Mouse (Mus musculus): Measurements from ENCODE around the gene Erc2. TPM values are rescaled to one million over a fixed set of nuclear protein-coding genes. Genes with fewer than 3 reads are reported as not detected.

Erc2 gene
- polyA plus RNA-seq, 1 experiment from 2014 or later: 33.9 TPM

GRCm38 (mm10) chr14:28069826-28070225 is 447.6 kb downstream of the Erc2 start:
- Histone ChIP-seq H3K27me3 (ENCODE audit: control insufficient read depth, insufficient read depth, low read length) (no peaks in the 10 kb centered on the region), H3K4me2 (replicated peaks; ENCODE audit: low read depth, low read length) (no peak overlapping the region), H3K4me1 (replicated peaks; ENCODE audit: control insufficient read depth, insufficient read depth, low read length) (no peaks in the 10 kb centered on the region), H3K27ac (ENCODE audit: low read depth, low read length) (no peak overlapping the region), H3K4me3 (ENCODE audit: low read depth, low read length) (no peak overlapping the region), H3K9ac (ENCODE audit: low read depth, low read length) (no peak overlapping the region), H3K36me3 (ENCODE audit: control insufficient read depth, insufficient read depth, low read length) (no peaks in the 10 kb centered on the region), H3K9me3 (ENCODE audit: control insufficient read depth, low read length) (no peaks in the 10 kb centered on the region)
- 88% methylated on average over 2 of the region's 2 CpGs for WGBS
- DNase-seq (ENCODE audit: low spot score) (no peak), ATAC-seq (ENCODE audit: low FRiP score) (no peak)

GRCm38 (mm10) chr14:28072561-28072960 is 450.3 kb downstream of the Erc2 start:
- WGBS: 88% methylated on average over 3 of the region's 3 CpGs
- no peak for DNase-seq (ENCODE audit: low spot score)
- Histone ChIP-seq H3K4me3 (ENCODE audit: low read depth, low read length) (no peak overlapping the region), H3K36me3 (ENCODE audit: control insufficient read depth, insufficient read depth, low read length) (no peaks in the 10 kb centered on the region), H3K9me3 (ENCODE audit: control insufficient read depth, low read length) (no peaks in the 10 kb centered on the region), H3K27ac (ENCODE audit: low read depth, low read length) (no peak overlapping the region), H3K4me1 (replicated peaks; ENCODE audit: control insufficient read depth, insufficient read depth, low read length) (no peaks in the 10 kb centered on the region), H3K27me3 (ENCODE audit: control insufficient read depth, insufficient read depth, low read length) (no peaks in the 10 kb centered on the region), H3K4me2 (replicated peaks; ENCODE audit: low read depth, low read length) (no peak overlapping the region), H3K9ac (ENCODE audit: low read depth, low read length) (no peak overlapping the region)
- ATAC-seq (ENCODE audit: low FRiP score): no peak

- Histone ChIP-seq H3K27ac (ENCODE audit: low read depth, low read length) (no peak overlapping the region), H3K4me3 (ENCODE audit: low read depth, low read length) (no peak overlapping the region), H3K4me2 (replicated peaks; ENCODE audit: low read depth, low read length) (no peak overlapping the region), H3K9ac (ENCODE audit: low read depth, low read length) (no peak overlapping the region), H3K4me1 (replicated peaks; ENCODE audit: control insufficient read depth, insufficient read depth, low read length) (no peaks in the 10 kb centered on the region), H3K9me3 (ENCODE audit: control insufficient read depth, low read length) (no peaks in the 10 kb centered on the region), H3K36me3 (ENCODE audit: control insufficient read depth, insufficient read depth, low read length) (no peaks in the 10 kb centered on the region), H3K27me3 (ENCODE audit: control insufficient read depth, insufficient read depth, low read length) (no peaks in the 10 kb centered on the region)
- no peak for ATAC-seq (ENCODE audit: low FRiP score)
- peak; percentile 72 for DNase-seq (ENCODE audit: low spot score)
- WGBS: 64% methylated on average over 8 of the region's 8 CpGs
Measured at GRCm38 (mm10) chr14:28089636-28090443, 467.6 kb downstream of the Erc2 start.

GRCm38 (mm10) chr14:28091367-28091766 is 469.1 kb downstream of the Erc2 start:
- no peak overlapping the region for H3K9ac ChIP-seq (ENCODE audit: low read depth, low read length)
- no peak for DNase-seq (ENCODE audit: low spot score)
- no peak overlapping the region for H3K4me2 ChIP-seq (replicated peaks; ENCODE audit: low read depth, low read length)
- no peaks in the 10 kb centered on the region for H3K4me1 ChIP-seq (replicated peaks; ENCODE audit: control insufficient read depth, insufficient read depth, low read length)
- ATAC-seq (ENCODE audit: low FRiP score): no peak
- H3K36me3 ChIP-seq (ENCODE audit: control insufficient read depth, insufficient read depth, low read length): no peaks in the 10 kb centered on the region
- no peak overlapping the region for H3K4me3 ChIP-seq (ENCODE audit: low read depth, low read length)
- no peaks in the 10 kb centered on the region for H3K9me3 ChIP-seq (ENCODE audit: control insufficient read depth, low read length)
- no peak overlapping the region for H3K27ac ChIP-seq (ENCODE audit: low read depth, low read length)
- H3K27me3 ChIP-seq (ENCODE audit: control insufficient read depth, insufficient read depth, low read length): no peaks in the 10 kb centered on the region
- 92% methylated on average over 1 of the region's 1 CpGs for WGBS

GRCm38 (mm10) chr14:28093214-28093613 is 471.0 kb downstream of the Erc2 start:
- Histone ChIP-seq H3K9me3 (ENCODE audit: control insufficient read depth, low read length) (no peaks in the 10 kb centered on the region), H3K27me3 (ENCODE audit: control insufficient read depth, insufficient read depth, low read length) (no peaks in the 10 kb centered on the region), H3K4me3 (ENCODE audit: low read depth, low read length) (no peak overlapping the region), H3K9ac (ENCODE audit: low read depth, low read length) (no peak overlapping the region), H3K4me1 (replicated peaks; ENCODE audit: control insufficient read depth, insufficient read depth, low read length) (no peaks in the 10 kb centered on the region), H3K4me2 (replicated peaks; ENCODE audit: low read depth, low read length) (no peak overlapping the region), H3K36me3 (ENCODE audit: control insufficient read depth, insufficient read depth, low read length) (no peaks in the 10 kb centered on the region), H3K27ac (ENCODE audit: low read depth, low read length) (no peak overlapping the region)
- 56% methylated on average over 4 of the region's 4 CpGs for WGBS
- DNase-seq (ENCODE audit: low spot score) (peak; percentile 9), ATAC-seq (ENCODE audit: low FRiP score) (no peak)

GRCm38 (mm10) chr14:28093913-28094312 is 471.7 kb downstream of the Erc2 start:
- no peak for DNase-seq (ENCODE audit: low spot score)
- WGBS: 89% methylated on average over 1 of the region's 1 CpGs
- no peaks in the 10 kb centered on the region for H3K9me3 ChIP-seq (ENCODE audit: control insufficient read depth, low read length)
- no peak for ATAC-seq (ENCODE audit: low FRiP score)
- H3K9ac ChIP-seq (ENCODE audit: low read depth, low read length): no peak overlapping the region
- no peaks in the 10 kb centered on the region for H3K36me3 ChIP-seq (ENCODE audit: control insufficient read depth, insufficient read depth, low read length)
- H3K27ac ChIP-seq (ENCODE audit: low read depth, low read length): no peak overlapping the region
- no peak overlapping the region for H3K4me2 ChIP-seq (replicated peaks; ENCODE audit: low read depth, low read length)
- H3K4me3 ChIP-seq (ENCODE audit: low read depth, low read length): no peak overlapping the region
- no peaks in the 10 kb centered on the region for H3K27me3 ChIP-seq (ENCODE audit: control insufficient read depth, insufficient read depth, low read length)
- no peaks in the 10 kb centered on the region for H3K4me1 ChIP-seq (replicated peaks; ENCODE audit: control insufficient read depth, insufficient read depth, low read length)

- 92% methylated on average over 5 of the region's 5 CpGs for WGBS
- no peaks in the 10 kb centered on the region for H3K9me3 ChIP-seq (ENCODE audit: control insufficient read depth, low read length)
- no peak overlapping the region for H3K4me3 ChIP-seq (ENCODE audit: low read depth, low read length)
- H3K4me2 ChIP-seq (replicated peaks; ENCODE audit: low read depth, low read length): no peak overlapping the region
- no peaks in the 10 kb centered on the region for H3K36me3 ChIP-seq (ENCODE audit: control insufficient read depth, insufficient read depth, low read length)
- DNase-seq (ENCODE audit: low spot score) (no peak), ATAC-seq (ENCODE audit: low FRiP score) (no peak)
- H3K4me1 ChIP-seq (replicated peaks; ENCODE audit: control insufficient read depth, insufficient read depth, low read length): no peaks in the 10 kb centered on the region
- no peak overlapping the region for H3K27ac ChIP-seq (ENCODE audit: low read depth, low read length)
- no peak overlapping the region for H3K9ac ChIP-seq (ENCODE audit: low read depth, low read length)
- no peaks in the 10 kb centered on the region for H3K27me3 ChIP-seq (ENCODE audit: control insufficient read depth, insufficient read depth, low read length)
Measured at GRCm38 (mm10) chr14:28099084-28099483, 476.9 kb downstream of the Erc2 start.

- Histone ChIP-seq H3K36me3 (ENCODE audit: control insufficient read depth, insufficient read depth, low read length) (no peaks in the 10 kb centered on the region), H3K27ac (ENCODE audit: low read depth, low read length) (no peak overlapping the region), H3K4me2 (replicated peaks; ENCODE audit: low read depth, low read length) (no peak overlapping the region), H3K9me3 (ENCODE audit: control insufficient read depth, low read length) (no peaks in the 10 kb centered on the region), H3K4me3 (ENCODE audit: low read depth, low read length) (no peak overlapping the region), H3K9ac (ENCODE audit: low read depth, low read length) (no peak overlapping the region), H3K4me1 (replicated peaks; ENCODE audit: control insufficient read depth, insufficient read depth, low read length) (no peaks in the 10 kb centered on the region), H3K27me3 (ENCODE audit: control insufficient read depth, insufficient read depth, low read length) (no peaks in the 10 kb centered on the region)
- DNase-seq (ENCODE audit: low spot score): no peak
- 97% methylated on average over 2 of the region's 2 CpGs for WGBS
- no peak for ATAC-seq (ENCODE audit: low FRiP score)
Measured at GRCm38 (mm10) chr14:28113121-28113520, 490.9 kb downstream of the Erc2 start.

GRCm38 (mm10) chr14:28120851-28121250 is 498.6 kb downstream of the Erc2 start:
- no peak for DNase-seq (ENCODE audit: low spot score)
- no peaks in the 10 kb centered on the region for H3K4me1 ChIP-seq (replicated peaks; ENCODE audit: control insufficient read depth, insufficient read depth, low read length)
- ATAC-seq (ENCODE audit: low FRiP score): no peak
- H3K27ac ChIP-seq (ENCODE audit: low read depth, low read length): no peak overlapping the region
- H3K36me3 ChIP-seq (ENCODE audit: control insufficient read depth, insufficient read depth, low read length): no peaks in the 10 kb centered on the region
- no peak overlapping the region for H3K9ac ChIP-seq (ENCODE audit: low read depth, low read length)
- WGBS: 52% methylated on average over 5 of the region's 5 CpGs
- no peaks in the 10 kb centered on the region for H3K9me3 ChIP-seq (ENCODE audit: control insufficient read depth, low read length)
- H3K27me3 ChIP-seq (ENCODE audit: control insufficient read depth, insufficient read depth, low read length): no peaks in the 10 kb centered on the region
- no peak overlapping the region for H3K4me2 ChIP-seq (replicated peaks; ENCODE audit: low read depth, low read length)
- H3K4me3 ChIP-seq (ENCODE audit: low read depth, low read length): no peak overlapping the region

Data from hindbrain, embryonic 11.5 days (tissue).